Mouse (Mus musculus): ENCODE measurements around the gene Nedd8.

The Nedd8 gene

DNA sequence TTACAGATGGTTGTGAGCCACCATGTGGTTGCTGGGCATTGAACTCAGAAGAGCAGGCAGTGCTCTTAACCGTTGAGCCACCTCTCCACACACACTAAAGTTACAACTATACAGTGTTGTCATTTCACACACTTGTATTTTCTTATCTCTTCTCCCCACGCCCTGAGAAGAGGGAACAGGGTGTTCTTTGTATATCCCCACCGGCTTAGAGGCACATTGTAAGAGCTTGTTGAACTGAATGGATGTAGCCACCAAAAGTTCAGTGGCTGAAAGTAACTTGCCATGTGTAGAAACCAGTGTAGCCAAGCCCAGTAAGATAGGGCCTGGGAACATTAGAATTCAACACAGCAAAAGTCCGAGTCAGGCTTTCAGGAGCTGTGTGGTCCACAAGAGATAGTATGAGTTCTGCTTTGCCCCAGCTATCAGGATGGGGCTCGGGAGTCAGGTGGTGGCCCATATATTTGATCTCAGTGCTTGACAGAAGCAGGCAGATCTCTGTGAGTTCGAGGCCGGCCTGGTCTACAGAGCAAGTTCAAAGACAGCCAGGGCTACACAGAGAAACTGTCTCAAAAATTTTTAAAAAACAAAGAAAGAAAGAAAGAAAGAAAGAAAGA is 57.3 kb downstream of the Nedd8 start:
- no peak for DNase-seq (ENCODE audit: low read depth, low spot score)

- DNase-seq (ENCODE audit: low read depth, low spot score): no peak
Observed at GRCm38 (mm10) chr14:55613346-55613745, 58.6 kb downstream of the Nedd8 start.

Data from retina, postnatal 7 days (tissue).